Mouse (Mus musculus): Measurements from ENCODE around the gene Neurl1b. TPM values are rescaled to one million over a fixed set of nuclear protein-coding genes. Genes with fewer than 3 reads are reported as not detected.

Neurl1b gene
- polyA plus RNA-seq, 1 experiment = 7.9 TPM

GRCm38 (mm10) chr17:26451651-26452295 lies 37.1 kb downstream of the Neurl1b start:
- DNase-seq (ENCODE audit: low spot score) = no peak

- DNase-seq (ENCODE audit: low spot score) = no peak
Observed at GRCm38 (mm10) chr17:26452371-26452972, 37.8 kb downstream of the Neurl1b start.

GRCm38 (mm10) chr17:26457506-26457905 lies 42.9 kb downstream of the Neurl1b start:
- DNase-seq (ENCODE audit: low spot score) = no peak

GRCm38 (mm10) chr17:26458049-26458448 lies 43.4 kb downstream of the Neurl1b start:
- no peak for DNase-seq (ENCODE audit: low spot score)

- peak; percentile 63 for DNase-seq (ENCODE audit: low spot score)
Observed at GRCm38 (mm10) chr17:26462634-26463170, 48.1 kb downstream of the Neurl1b start.

- DNase-seq (ENCODE audit: low spot score) = no peak
Observed at GRCm38 (mm10) chr17:26463432-26463831, 48.8 kb downstream of the Neurl1b start.

- DNase-seq (ENCODE audit: low spot score) = no peak
Observed at GRCm38 (mm10) chr17:26463984-26464383, 49.4 kb downstream of the Neurl1b start.

- DNase-seq (ENCODE audit: low spot score) = no peak
Observed at GRCm38 (mm10) chr17:26464481-26464880, 49.9 kb downstream of the Neurl1b start.

GRCm38 (mm10) chr17:26464972-26465371 lies 50.3 kb downstream of the Neurl1b start:
- DNase-seq (ENCODE audit: low spot score) = no peak

GRCm38 (mm10) chr17:26466741-26467150 lies 52.1 kb downstream of the Neurl1b start:
- DNase-seq (ENCODE audit: low spot score) = peak; percentile 60

- DNase-seq (ENCODE audit: low spot score) = no peak
Observed at GRCm38 (mm10) chr17:26467619-26468018, 53.0 kb downstream of the Neurl1b start.

GRCm38 (mm10) chr17:26468102-26468894 lies 53.7 kb downstream of the Neurl1b start:
- no peak for DNase-seq (ENCODE audit: low spot score)

- no peak for DNase-seq (ENCODE audit: low spot score)
Observed at GRCm38 (mm10) chr17:26476871-26477270, 62.2 kb downstream of the Neurl1b start.

- DNase-seq (ENCODE audit: low spot score) = no peak
Observed at GRCm38 (mm10) chr17:26478672-26479071, 64.0 kb downstream of the Neurl1b start.

GRCm38 (mm10) chr17:26479619-26480018 lies 65.0 kb downstream of the Neurl1b start:
- no peak for DNase-seq (ENCODE audit: low spot score)

- DNase-seq (ENCODE audit: low spot score) = no peak
Observed at GRCm38 (mm10) chr17:26480956-26481355, 66.3 kb downstream of the Neurl1b start.

- no peak for DNase-seq (ENCODE audit: low spot score)
Observed at GRCm38 (mm10) chr17:26484626-26485421, 70.2 kb downstream of the Neurl1b start.

GRCm38 (mm10) chr17:26487266-26487665 lies 72.6 kb downstream of the Neurl1b start:
- DNase-seq (ENCODE audit: low spot score) = no peak

GRCm38 (mm10) chr17:26487917-26488316 lies 73.3 kb downstream of the Neurl1b start:
- DNase-seq (ENCODE audit: low spot score) = no peak

- no peak for DNase-seq (ENCODE audit: low spot score)
Observed at GRCm38 (mm10) chr17:26488711-26489403, 74.2 kb downstream of the Neurl1b start.

GRCm38 (mm10) chr17:26490072-26490471 lies 75.4 kb downstream of the Neurl1b start:
- no peak for DNase-seq (ENCODE audit: low spot score)
